Comparison of ENCODE assay signal across 8 mouse cellular contexts in the genomic region with DNA sequence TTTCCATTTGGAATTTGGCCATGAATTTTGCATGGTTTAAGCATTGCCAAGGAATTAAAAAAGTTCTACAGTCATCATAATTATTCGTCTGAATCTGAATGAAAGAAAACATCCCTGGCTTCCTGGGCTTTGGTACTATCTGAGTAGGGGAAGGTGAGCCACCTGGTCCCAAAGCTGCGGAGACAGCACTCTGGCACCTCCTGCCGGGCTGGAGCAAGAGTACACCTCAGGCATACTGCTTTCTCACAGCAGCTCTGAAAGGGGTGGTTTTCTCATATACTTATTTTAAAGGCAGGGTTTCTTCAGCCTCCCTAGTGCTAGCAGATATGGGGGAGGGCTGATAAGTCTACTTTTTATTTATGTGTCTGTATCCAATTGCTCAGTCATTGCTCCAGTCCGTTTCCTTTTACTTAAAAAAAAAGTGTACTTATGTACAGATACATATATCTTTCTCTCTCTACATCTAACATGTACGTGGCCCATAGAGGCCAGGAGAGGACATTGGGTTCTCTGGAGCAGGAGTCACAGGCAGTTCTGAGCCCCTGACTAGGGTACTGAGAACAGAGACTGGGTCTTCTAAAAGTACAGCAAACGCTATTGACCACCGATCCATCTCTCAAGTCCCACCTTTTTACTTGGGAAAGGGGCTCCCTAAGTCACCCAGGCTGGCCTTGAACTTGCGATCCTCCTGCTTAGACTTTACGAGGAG. TPM values are rescaled to one million over a fixed set of nuclear protein-coding genes. Genes with fewer than 3 reads are reported as not detected.
DNase-seq lines count a peak whose midpoint lies in the region; ATAC-seq and TF ChIP-seq lines count a peak whose summit lies in the region.

No protein-coding gene starts in this region.

- peak overlapping the region; percentile 87 for H3K9ac ChIP-seq in embryonic facial prominence, embryonic 11.5 days (replicated peaks; ENCODE audit: low read length)
- H3K9ac ChIP-seq in limb, embryonic 11.5 days (ENCODE audit: low read length) = peak overlapping the region; percentile 93
- peak overlapping the region; percentile 69 for H3K9ac ChIP-seq in midbrain, embryonic 13.5 days (replicated peaks)

- H3K4me1 ChIP-seq in embryonic facial prominence, embryonic 11.5 days (ENCODE audit: control insufficient read depth, insufficient read depth, low read length) = no peaks in the 10 kb centered on the region
- peaks cover 4% of the 10 kb centered on the region; the same call in 1 of the 2 replicates for H3K4me1 ChIP-seq in limb, embryonic 11.5 days (ENCODE audit: control insufficient read depth, insufficient read depth, low read length)
- H3K4me1 ChIP-seq in midbrain, embryonic 13.5 days (replicated peaks) = peaks cover 21% of the 10 kb centered on the region
- peaks cover 5% of the 10 kb centered on the region for H3K4me1 ChIP-seq in small intestine, adult 2 months (ENCODE audit: control insufficient read depth, insufficient read depth, insufficient read length, low read length)

- H3K36me3 ChIP-seq in embryonic facial prominence, embryonic 11.5 days (replicated peaks; ENCODE audit: control insufficient read depth, insufficient read depth, low read depth, low read length) = peaks cover 13% of the 10 kb centered on the region
- peaks cover 16% of the 10 kb centered on the region for H3K36me3 ChIP-seq in limb, embryonic 11.5 days (ENCODE audit: control insufficient read depth, insufficient read depth, low read length)
- H3K36me3 ChIP-seq in midbrain, embryonic 13.5 days = peaks cover 19% of the 10 kb centered on the region
- H3K36me3 ChIP-seq in small intestine, adult 2 months (ENCODE audit: control insufficient read depth, insufficient read depth, low read length) = peaks cover 6% of the 10 kb centered on the region; the same call in 1 of the 2 replicates

- H3K4me3 ChIP-seq in embryonic facial prominence, embryonic 11.5 days (ENCODE audit: low read depth, low read length) = peak overlapping the region; percentile 92
- H3K4me3 ChIP-seq in limb, embryonic 11.5 days (ENCODE audit: low read depth, low read length) = peak overlapping the region; percentile 93
- H3K4me3 ChIP-seq in midbrain, embryonic 13.5 days (replicated peaks) = peak overlapping the region; percentile 80
- H3K4me3 ChIP-seq in small intestine, adult 2 months (ENCODE audit: low read depth, low read length) = peak overlapping the region; percentile 78

- no peaks in the 10 kb centered on the region for H3K9me3 ChIP-seq in embryonic facial prominence, embryonic 11.5 days (replicated peaks; ENCODE audit: control insufficient read depth, low read length)
- no peaks in the 10 kb centered on the region for H3K9me3 ChIP-seq in limb, embryonic 11.5 days (ENCODE audit: control insufficient read depth, low read length)
- H3K9me3 ChIP-seq in midbrain, embryonic 13.5 days = no peaks in the 10 kb centered on the region

- ATAC-seq in embryonic facial prominence, embryonic 11.5 days (replicated peaks; ENCODE audit: insufficient number of reproducible peaks, low FRiP score, low TSS enrichment, low read depth) = peak; percentile 78
- ATAC-seq in limb, embryonic 11.5 days (ENCODE audit: insufficient number of reproducible peaks, low FRiP score, low TSS enrichment, low read depth) = peak; percentile 75
- peak; percentile 78 for ATAC-seq in midbrain, embryonic 13.5 days

- no peaks in the 10 kb centered on the region for H3K27me3 ChIP-seq in embryonic facial prominence, embryonic 11.5 days (ENCODE audit: control insufficient read depth, insufficient read depth, low read length)
- H3K27me3 ChIP-seq in limb, embryonic 11.5 days (ENCODE audit: control insufficient read depth, insufficient read depth, low read length) = no peaks in the 10 kb centered on the region
- H3K27me3 ChIP-seq in midbrain, embryonic 13.5 days = no peaks in the 10 kb centered on the region
- H3K27me3 ChIP-seq in small intestine, adult 2 months (ENCODE audit: control insufficient read depth, insufficient read depth, low read length) = no peaks in the 10 kb centered on the region

- peak overlapping the region; percentile 43 for H3K4me2 ChIP-seq in embryonic facial prominence, embryonic 11.5 days (ENCODE audit: low read depth, low read length)
- H3K4me2 ChIP-seq in limb, embryonic 11.5 days (ENCODE audit: low read depth, severe bottlenecking) = peak overlapping the region; percentile 48
- peak overlapping the region; percentile 75 for H3K4me2 ChIP-seq in midbrain, embryonic 13.5 days (replicated peaks)

- no peak for TF ChIP-seq POLR2A in small intestine, adult 2 months (IDR thresholded peaks at IDR 0.05; ENCODE audit: low read depth, low read length)

- WGBS in embryonic facial prominence, embryonic 11.5 days = under 1% methylated on average over 9 of the region's 9 CpGs
- WGBS in limb, embryonic 11.5 days = under 1% methylated on average over 9 of the region's 9 CpGs
- under 1% methylated on average over 9 of the region's 9 CpGs for WGBS in midbrain, embryonic 13.5 days
- WGBS in small intestine, adult 2 months = under 1% methylated on average over 9 of the region's 9 CpGs

- DNase-seq in 3134 (ENCODE audit: extremely low read depth, insufficient read length, low spot score) = peak; percentile 59
- peak; percentile 83 for DNase-seq in adrenal gland, postnatal 25 days
- DNase-seq in embryonic facial prominence, embryonic 11.5 days (ENCODE audit: low spot score) = peak; percentile 87
- peak; percentile 97 for DNase-seq in heart, adult 11 months
- peak; percentile 80 for DNase-seq in kidney, adult 11 months
- peak; percentile 86 for DNase-seq in limb, embryonic 11.5 days (ENCODE audit: low spot score)

- peak; percentile 96 for TF ChIP-seq CTCF in small intestine, adult 2 months (IDR thresholded peaks at IDR 0.05; ENCODE audit: extremely low read depth, insufficient read length, insufficient replicate concordance, low read depth, low read length)

- peak overlapping the region; percentile 66 for H3K27ac ChIP-seq in embryonic facial prominence, embryonic 11.5 days (replicated peaks; ENCODE audit: low read depth, low read length)
- peak overlapping the region; percentile 78; the same call in 1 of the 2 replicates for H3K27ac ChIP-seq in limb, embryonic 11.5 days (replicated peaks; ENCODE audit: low read depth, low read length)
- H3K27ac ChIP-seq in midbrain, embryonic 13.5 days = peak overlapping the region; percentile 84
- H3K27ac ChIP-seq in small intestine, adult 2 months (ENCODE audit: insufficient read depth, low read depth, low read length) = peak overlapping the region; percentile 62

RNA-seq across cellular contexts. Expression of gene Mcm5, which starts 0.7 kb away (rescaled TPM):
- total RNA-seq in adrenal gland, postnatal 25 days (2021) = 24.2 and 26.3 TPM in 2 replicates
- polyA plus RNA-seq in embryonic facial prominence, embryonic 11.5 days (2014; fragmentation: Nextera tagmentation; extraction: Ambion mirVana) = 226 and 240 TPM in 2 replicates
- polyA plus RNA-seq in limb, embryonic 11.5 days (2014; fragmentation: Nextera tagmentation; extraction: Ambion mirVana) = 279 and 284 TPM in 2 replicates
- polyA plus RNA-seq in midbrain, embryonic 13.5 days (2015; fragmentation: Nextera tagmentation; extraction: Ambion mirVana) = 64.2 and 64.9 TPM in 2 replicates
- 8.7 and 22.0 TPM in 2 replicates for polyA plus RNA-seq in small intestine, adult 2 months (2012; rRNA removed)

RNA-seq across cellular contexts. Expression of gene Hmox1, which starts 15.3 kb away (rescaled TPM):
- total RNA-seq in adrenal gland, postnatal 25 days (2021) = 26.3 and 44.3 TPM in 2 replicates
- polyA plus RNA-seq in embryonic facial prominence, embryonic 11.5 days (2014; fragmentation: Nextera tagmentation; extraction: Ambion mirVana) = 16.0 and 18.0 TPM in 2 replicates
- polyA plus RNA-seq in limb, embryonic 11.5 days (2014; fragmentation: Nextera tagmentation; extraction: Ambion mirVana) = 11.9 and 16.0 TPM in 2 replicates
- polyA plus RNA-seq in midbrain, embryonic 13.5 days (2015; fragmentation: Nextera tagmentation; extraction: Ambion mirVana) = 11.7 and 15.4 TPM in 2 replicates
- 2.8 and 5.0 TPM in 2 replicates for polyA plus RNA-seq in small intestine, adult 2 months (2012; rRNA removed)

Comparison
In these comparisons a context has a peak if more than half of its experiments do, and no peak if none do; other contexts are left out.
1. Peak in every context shown above with its lines: DNase-seq, ATAC-seq, H3K4me3 ChIP-seq and H3K27ac ChIP-seq.